In genomic region chr9:22051161-22051957, GRCm38 (mm10) we compare ENCODE assay signal across 9 mouse cellular contexts. TPM values are rescaled to one million over a fixed set of nuclear protein-coding genes. Genes with fewer than 3 reads are reported as not detected.
DNase-seq lines count a peak whose midpoint lies in the region; ATAC-seq and TF ChIP-seq lines count a peak whose summit lies in the region.
"Had no signal": no experiment of that assay in that cellular context is flagged by ENCODE, and none has a peak within 500 bp of the region (broad histone marks: within the 10 kb centered on the region; RNA-seq: fewer than 3 reads in every experiment).

No protein-coding gene starts in this region.

- no peak overlapping the region for H3K27ac ChIP-seq in gastrocnemius, adult 2 months
- H3K27ac ChIP-seq in spleen, adult 2 months (ENCODE audit: insufficient read depth, low read length), result no peak overlapping the region
- H3K27ac ChIP-seq in hindbrain, embryonic 13.5 days, result peak overlapping the region; percentile 97
- peak overlapping the region; percentile 95 for H3K27ac ChIP-seq in midbrain, embryonic 16.5 days (ENCODE audit: low read length)

- no peaks in the 10 kb centered on the region for H3K36me3 ChIP-seq in spleen, adult 2 months (ENCODE audit: control insufficient read depth, insufficient read depth, low read length)
- peaks cover 8% of the 10 kb centered on the region; the same call in 1 of the 2 replicates for H3K36me3 ChIP-seq in hindbrain, embryonic 13.5 days
- H3K36me3 ChIP-seq in midbrain, embryonic 16.5 days (ENCODE audit: control insufficient read depth, insufficient read depth, low read length), result no peaks in the 10 kb centered on the region

- H3K9me3 ChIP-seq in hindbrain, embryonic 13.5 days, result no peaks in the 10 kb centered on the region
- no peaks in the 10 kb centered on the region for H3K9me3 ChIP-seq in midbrain, embryonic 16.5 days (replicated peaks; ENCODE audit: control insufficient read depth, low read length, poor library complexity, severe bottlenecking)

- intact Hi-C loops in gastrocnemius, adult 2 months (cut with DNase I), result no loop called here

- peaks cover 23% of the 10 kb centered on the region for H3K27me3 ChIP-seq in spleen, adult 2 months (ENCODE audit: control insufficient read depth, insufficient read depth, low read length)
- peaks cover 8% of the 10 kb centered on the region; the same call in 1 of the 2 replicates for H3K27me3 ChIP-seq in hindbrain, embryonic 13.5 days
- H3K27me3 ChIP-seq in midbrain, embryonic 16.5 days (ENCODE audit: control insufficient read depth, insufficient read depth, low read depth, low read length), result no peaks in the 10 kb centered on the region
- H3K27me3 ChIP-seq: CH12.LX had no signal

- peak; percentile 24 for DNase-seq in gastrocnemius, adult 2 months
- no peak for DNase-seq in gastrocnemius, adult 18-20 months (ENCODE audit: low spot score)
- no peak for DNase-seq in spleen, adult 2 months (ENCODE audit: low read depth in 1 of 2, low spot score in 2 of 2)
- no peak for DNase-seq in spleen, postnatal 36 days (ENCODE audit: low spot score in 2 of 2)
- DNase-seq in Muller cell, postnatal 12 days (ENCODE audit: inconsistent ontology term), result no peak

- no peak for TF ChIP-seq CTCF in gastrocnemius, adult 2 months (IDR thresholded peaks at IDR 0.05)
- no peak for TF ChIP-seq CTCF in spleen, adult 2 months (IDR thresholded peaks at IDR 0.05; ENCODE audit: extremely low read depth, insufficient read depth, insufficient read length, insufficient replicate concordance)

- TF ChIP-seq POLR2A in spleen, adult 2 months (IDR thresholded peaks at IDR 0.05; ENCODE audit: low read depth, low read length), result no peak

- 4% methylated on average over 63 of the region's 67 CpGs for WGBS in spleen, adult 2 months
- WGBS in hindbrain, embryonic 13.5 days, result under 1% methylated on average over 67 of the region's 67 CpGs
- WGBS in midbrain, embryonic 16.5 days, result under 1% methylated on average over 55 of the region's 67 CpGs

- H3K9ac ChIP-seq in hindbrain, embryonic 13.5 days, result peak overlapping the region; percentile 99
- H3K9ac ChIP-seq in midbrain, embryonic 16.5 days (ENCODE audit: low read depth, low read length), result peak overlapping the region; percentile 99

- H3K4me3 ChIP-seq in gastrocnemius, adult 2 months, result peak overlapping the region; percentile 67
- peak overlapping the region; percentile 5; the same call in 1 of the 2 replicates for H3K4me3 ChIP-seq in spleen, adult 2 months (ENCODE audit: extremely low read depth, insufficient read depth, insufficient read length)
- H3K4me3 ChIP-seq in hindbrain, embryonic 13.5 days, result peak overlapping the region; percentile 86
- peak overlapping the region; percentile 98 for H3K4me3 ChIP-seq in midbrain, embryonic 16.5 days (ENCODE audit: low read depth, low read length)

- ATAC-seq in hindbrain, embryonic 13.5 days (ENCODE audit: low FRiP score), result peak; percentile 41
- ATAC-seq in midbrain, embryonic 16.5 days, result peak; percentile 22
- no peak for ATAC-seq in activated CD4-positive, CD25-positive, alpha-beta regulatory T cell, adult 4 months

- peaks cover 16% of the 10 kb centered on the region for H3K4me1 ChIP-seq in spleen, adult 2 months (ENCODE audit: control insufficient read depth, insufficient read depth, insufficient read length)
- peaks cover 50% of the 10 kb centered on the region for H3K4me1 ChIP-seq in hindbrain, embryonic 13.5 days (replicated peaks)
- H3K4me1 ChIP-seq in midbrain, embryonic 16.5 days (ENCODE audit: control insufficient read depth, insufficient read depth, low read length), result peaks cover 33% of the 10 kb centered on the region

- H3K4me2 ChIP-seq in hindbrain, embryonic 13.5 days, result peak overlapping the region; percentile 89
- peak overlapping the region; percentile 91 for H3K4me2 ChIP-seq in midbrain, embryonic 16.5 days (ENCODE audit: low read length)

RNA-seq across cellular contexts. Expression of gene Elavl3, which starts 0.5 kb away (rescaled TPM):
- not detected for total RNA-seq in gastrocnemius, adult 2 months (2021)
- under 1 TPM in 1 of 2 experiments, not detected in 1; 0.24 TPM for total RNA-seq in gastrocnemius, adult 18-20 months (2021)
- not detected in 2 replicates for polyA plus RNA-seq in spleen, adult 2 months (2012; rRNA removed)
- 80.6 and 81.7 TPM in 2 replicates for polyA plus RNA-seq in hindbrain, embryonic 13.5 days (2015; fragmentation: Nextera tagmentation; extraction: Ambion mirVana)
- polyA plus RNA-seq in midbrain, embryonic 16.5 days (2015; fragmentation: Nextera tagmentation; extraction: Ambion mirVana), result 91.6 and 93.8 TPM in 2 replicates
- polyA plus RNA-seq in activated CD4-positive, CD25-positive, alpha-beta regulatory T cell, adult 4 months (2017; shearing (Covaris generic)), result not detected

RNA-seq across cellular contexts. Expression of gene Gm49318, which starts 19.7 kb away (rescaled TPM):
- total RNA-seq in gastrocnemius, adult 2 months (2021), result not detected
- total RNA-seq in gastrocnemius, adult 18-20 months (2021), result not detected
- not detected in 2 replicates for polyA plus RNA-seq in spleen, adult 2 months (2012; rRNA removed)
- not detected in 2 replicates for polyA plus RNA-seq in hindbrain, embryonic 13.5 days (2015; fragmentation: Nextera tagmentation; extraction: Ambion mirVana)
- polyA plus RNA-seq in midbrain, embryonic 16.5 days (2015; fragmentation: Nextera tagmentation; extraction: Ambion mirVana), result not detected in 2 replicates
- not detected for polyA plus RNA-seq in activated CD4-positive, CD25-positive, alpha-beta regulatory T cell, adult 4 months (2017; shearing (Covaris generic))
- total RNA-seq: CH12.LX had no signal

RNA-seq across cellular contexts. Expression of gene Zfp653, which starts 19.8 kb away (rescaled TPM):
- 1 to 10 TPM; 4.3 to 4.4 TPM for total RNA-seq in gastrocnemius, adult 2 months (2021)
- 1 to 10 TPM; 3.2 to 3.7 TPM for total RNA-seq in gastrocnemius, adult 18-20 months (2021)
- polyA plus RNA-seq in spleen, adult 2 months (2012; rRNA removed), result 21.6 and 28.1 TPM in 2 replicates
- 17.7 and 19.5 TPM in 2 replicates for polyA plus RNA-seq in hindbrain, embryonic 13.5 days (2015; fragmentation: Nextera tagmentation; extraction: Ambion mirVana)
- polyA plus RNA-seq in midbrain, embryonic 16.5 days (2015; fragmentation: Nextera tagmentation; extraction: Ambion mirVana), result 18.1 and 18.8 TPM in 2 replicates
- polyA plus RNA-seq in activated CD4-positive, CD25-positive, alpha-beta regulatory T cell, adult 4 months (2017; shearing (Covaris generic)), result 1 to 10 TPM; 3.3 to 4.0 TPM

RNA-seq across cellular contexts. Expression of gene Ecsit, which starts 33.9 kb away (rescaled TPM):
- 10 to 100 TPM; 84.5 to 96.6 TPM for total RNA-seq in gastrocnemius, adult 2 months (2021)
- total RNA-seq in gastrocnemius, adult 18-20 months (2021), result 10 to 100 TPM; 89.2 to 92.1 TPM
- polyA plus RNA-seq in spleen, adult 2 months (2012; rRNA removed), result 21.8 and 30.1 TPM in 2 replicates
- polyA plus RNA-seq in hindbrain, embryonic 13.5 days (2015; fragmentation: Nextera tagmentation; extraction: Ambion mirVana), result 53.5 and 56.5 TPM in 2 replicates
- 54.8 and 57.4 TPM in 2 replicates for polyA plus RNA-seq in midbrain, embryonic 16.5 days (2015; fragmentation: Nextera tagmentation; extraction: Ambion mirVana)
- polyA plus RNA-seq in activated CD4-positive, CD25-positive, alpha-beta regulatory T cell, adult 4 months (2017; shearing (Covaris generic)), result 10 to 100 TPM; 31.0 to 31.1 TPM

RNA-seq across cellular contexts. Expression of gene Cnn1, which starts 47.7 kb away (rescaled TPM):
- total RNA-seq in gastrocnemius, adult 2 months (2021), result 1 to 10 TPM; 3.0 to 3.5 TPM
- total RNA-seq in gastrocnemius, adult 18-20 months (2021), result 1 to 10 TPM; 3.1 to 6.5 TPM
- polyA plus RNA-seq in spleen, adult 2 months (2012; rRNA removed), result 7.2 and 8.0 TPM in 2 replicates
- 1.4 and 4.5 TPM in 2 replicates for polyA plus RNA-seq in hindbrain, embryonic 13.5 days (2015; fragmentation: Nextera tagmentation; extraction: Ambion mirVana)
- polyA plus RNA-seq in midbrain, embryonic 16.5 days (2015; fragmentation: Nextera tagmentation; extraction: Ambion mirVana), result 0.67 and 0.88 TPM in 2 replicates
- polyA plus RNA-seq in activated CD4-positive, CD25-positive, alpha-beta regulatory T cell, adult 4 months (2017; shearing (Covaris generic)), result not detected
- total RNA-seq: CH12.LX had no signal

Comparison
In these comparisons a context has a peak if more than half of its experiments do, and no peak if none do; other contexts are left out.
1. H3K27ac ChIP-seq: peak in hindbrain, embryonic 13.5 days (single experiment) and midbrain, embryonic 16.5 days (single experiment); none in gastrocnemius, adult 2 months (single experiment) and spleen, adult 2 months (single experiment).
2. H3K4me3 ChIP-seq: peak in every context shown above with its lines; median percentile 98 in midbrain, embryonic 16.5 days; 86 in hindbrain, embryonic 13.5 days; 67 in gastrocnemius, adult 2 months; 5 in spleen, adult 2 months.
3. RNA of gene Elavl3, which starts 0.5 kb away (polyA plus RNA-seq): 91.6 to 93.8 TPM in midbrain, embryonic 16.5 days and 80.6 to 81.7 TPM in hindbrain, embryonic 13.5 days; not detected in activated CD4-positive, CD25-positive, alpha-beta regulatory T cell, adult 4 months and not detected in spleen, adult 2 months; every median in the first group is over 10 times any median in the second.